Mouse (Mus musculus): Measurements from ENCODE around the gene Rapsn.
"Not testable (repeated sequence)": the region's sequence is repeated elsewhere in the genome, so short reads cannot be mapped to it uniquely, and the experiment has no call there.

Rapsn gene

DNA sequence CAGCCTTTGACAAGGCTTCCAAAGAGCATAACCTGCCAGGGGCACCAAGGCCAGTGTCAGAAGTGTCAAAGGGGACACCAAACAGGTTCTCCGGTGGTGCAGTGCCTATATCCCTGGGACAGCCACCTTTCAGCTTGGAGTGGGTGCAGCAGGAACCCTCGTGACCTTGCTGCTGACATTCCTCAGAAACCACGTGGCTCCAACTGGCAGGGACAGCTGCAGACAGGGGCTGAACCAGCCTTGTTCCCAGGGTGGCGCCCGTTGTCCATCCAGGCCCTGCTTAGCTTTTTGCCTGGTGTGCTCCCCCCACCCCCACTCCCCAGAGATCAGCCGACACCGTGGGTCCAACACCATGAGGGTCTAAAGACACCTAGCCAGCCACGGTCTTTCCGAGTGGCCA, at the start of gene Rapsn:
Gene Rapsn, plus strand, starts transcription at position 236 of the 400 bp plus-strand sequence.
- no peak for DNase-seq (ENCODE audit: low read depth)

- no peak for DNase-seq (ENCODE audit: low read depth)
Measured at GRCm38 (mm10) chr2:90986055-90986454, 49.4 kb upstream of the Rapsn start.

DNA sequence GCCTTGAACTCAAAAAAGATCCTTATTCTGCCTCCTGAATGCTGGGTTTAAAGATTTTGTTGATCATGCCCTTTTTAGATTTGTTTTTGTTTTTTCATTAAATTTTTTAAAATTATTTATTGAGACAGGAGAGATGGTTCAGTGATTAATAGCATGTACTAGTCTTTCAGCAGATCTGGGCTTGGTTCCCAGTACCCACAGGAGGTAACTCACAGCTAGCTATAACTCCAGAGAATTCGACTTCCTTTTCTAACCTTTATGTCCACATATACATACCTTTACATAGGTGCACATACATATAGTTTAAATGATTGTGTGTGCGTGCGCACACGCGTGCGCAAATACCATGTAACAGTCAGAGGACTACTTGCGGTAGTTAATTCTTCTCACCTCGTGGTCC, 26.9 kb upstream of the Rapsn start:
- no peak for DNase-seq (ENCODE audit: low read depth)

DNA sequence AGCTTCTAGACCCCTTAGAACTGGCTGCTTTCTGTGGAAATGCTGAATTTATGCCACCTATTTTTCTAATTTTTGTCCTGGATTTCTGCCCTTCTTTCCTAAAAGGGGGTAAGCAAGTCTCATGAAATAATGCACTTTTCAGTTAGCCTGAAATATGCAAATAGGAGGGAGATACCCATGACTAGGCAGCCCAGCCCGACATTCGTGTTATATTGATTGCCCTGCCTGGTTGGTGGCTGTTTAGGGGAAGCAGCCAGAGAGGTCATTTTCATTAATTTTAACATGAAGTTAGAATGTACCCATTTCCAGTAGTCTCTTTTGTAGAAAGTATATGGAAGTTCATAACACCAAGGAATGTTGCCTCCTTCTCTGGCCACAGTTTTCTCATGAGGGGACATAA, 21.5 kb upstream of the Rapsn start:
- no peak for DNase-seq (ENCODE audit: low read depth)

DNA sequence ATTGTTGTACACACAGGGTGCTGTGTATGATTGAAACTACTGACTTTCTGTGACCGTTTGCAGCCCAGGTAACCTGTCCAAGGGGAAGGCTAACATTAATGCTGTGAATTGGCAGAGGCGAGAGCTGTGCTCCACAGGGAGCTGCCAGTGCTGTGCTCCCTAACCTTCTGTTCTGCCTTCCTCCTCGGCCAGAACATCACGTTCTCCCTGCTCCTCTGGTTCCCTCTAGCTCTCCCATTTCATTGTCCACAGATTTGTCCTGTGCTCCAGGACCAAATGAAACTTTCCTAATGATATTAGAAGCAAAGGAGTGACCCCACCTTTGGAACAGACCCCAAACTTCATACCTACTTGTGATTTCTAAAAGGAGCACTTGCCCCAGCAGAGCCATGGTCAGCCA, 20.0 kb upstream of the Rapsn start:
- DNase-seq (ENCODE audit: low read depth): no peak

GRCm38 (mm10) chr2:91018061-91018788, 17.2 kb upstream of the Rapsn start:
- DNase-seq (ENCODE audit: low read depth): no peak

- no peak for DNase-seq (ENCODE audit: low read depth)
Measured at GRCm38 (mm10) chr2:91019911-91020310, 15.5 kb upstream of the Rapsn start.

- not testable (repeated sequence) for DNase-seq (ENCODE audit: low read depth)
Measured at GRCm38 (mm10) chr2:91022266-91022665, 13.2 kb upstream of the Rapsn start.

- no peak for DNase-seq (ENCODE audit: low read depth)
Measured at GRCm38 (mm10) chr2:91023131-91023530, 12.3 kb upstream of the Rapsn start.

DNA sequence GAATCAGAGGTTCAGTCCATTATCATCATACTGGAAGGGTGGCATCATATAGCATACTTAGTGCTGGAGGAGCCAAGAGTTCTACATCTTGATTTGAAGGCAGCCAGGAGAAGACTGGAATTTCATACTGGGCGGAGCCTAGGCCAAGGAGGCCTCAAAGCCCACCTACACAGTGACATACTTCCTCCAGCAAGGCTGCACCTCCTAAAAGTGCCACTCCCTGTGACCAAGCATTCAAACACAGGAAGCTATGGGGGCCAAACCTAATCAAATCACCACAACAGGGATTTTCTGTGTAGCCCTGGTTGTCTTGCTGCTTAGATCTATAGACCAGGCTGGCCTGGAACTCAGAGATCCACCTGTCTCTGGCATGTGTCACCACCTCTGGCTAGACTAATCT, 11.5 kb upstream of the Rapsn start:
- no peak for DNase-seq (ENCODE audit: low read depth)

DNA sequence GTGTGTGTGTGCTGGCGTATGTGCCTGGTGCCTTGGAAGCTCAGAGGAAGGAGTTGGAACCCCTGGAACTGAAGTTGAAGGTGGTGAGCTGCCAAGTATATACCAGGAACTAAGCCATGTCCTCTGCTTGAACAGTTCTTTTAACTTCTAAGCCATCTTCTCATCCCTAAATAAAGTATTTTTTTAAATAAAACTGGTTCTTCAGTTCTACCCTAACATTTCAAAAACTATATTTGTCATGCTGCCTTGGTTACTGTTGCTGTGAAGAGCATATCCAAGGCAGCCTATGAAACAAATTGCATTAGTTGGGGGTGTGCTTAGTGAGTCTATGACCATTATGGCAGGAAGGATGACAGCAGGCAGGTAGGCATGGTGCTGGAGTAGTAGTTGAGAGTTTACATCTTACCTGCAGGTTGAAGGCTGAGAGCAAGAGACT, 10.3 kb upstream of the Rapsn start:
- no peak for DNase-seq (ENCODE audit: low read depth)

- DNase-seq (ENCODE audit: low read depth): no peak
Measured at GRCm38 (mm10) chr2:91026491-91026890, 8.9 kb upstream of the Rapsn start.

- DNase-seq (ENCODE audit: low read depth): no peak
Measured at GRCm38 (mm10) chr2:91027391-91028214, 7.8 kb upstream of the Rapsn start.

DNA sequence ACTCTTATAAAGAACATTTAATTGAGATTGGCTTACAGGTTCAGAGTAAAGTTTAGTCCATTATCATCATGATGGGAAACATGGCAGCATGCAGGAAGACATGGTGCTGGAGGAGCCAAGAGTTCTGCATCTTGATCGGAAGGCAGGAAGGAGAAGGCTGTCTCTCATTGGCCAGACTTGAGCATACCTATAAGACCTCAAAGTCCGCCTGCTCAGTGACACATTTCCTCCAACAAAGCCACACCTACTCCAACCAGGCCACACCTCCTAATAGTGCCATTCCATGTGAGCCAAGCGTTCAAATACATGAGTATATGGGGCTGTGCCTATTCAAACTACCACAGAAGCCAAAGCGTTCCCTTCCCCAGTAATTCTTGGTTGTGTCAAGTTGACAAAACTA, 4.2 kb upstream of the Rapsn start:
- no peak for DNase-seq (ENCODE audit: low read depth)

DNA sequence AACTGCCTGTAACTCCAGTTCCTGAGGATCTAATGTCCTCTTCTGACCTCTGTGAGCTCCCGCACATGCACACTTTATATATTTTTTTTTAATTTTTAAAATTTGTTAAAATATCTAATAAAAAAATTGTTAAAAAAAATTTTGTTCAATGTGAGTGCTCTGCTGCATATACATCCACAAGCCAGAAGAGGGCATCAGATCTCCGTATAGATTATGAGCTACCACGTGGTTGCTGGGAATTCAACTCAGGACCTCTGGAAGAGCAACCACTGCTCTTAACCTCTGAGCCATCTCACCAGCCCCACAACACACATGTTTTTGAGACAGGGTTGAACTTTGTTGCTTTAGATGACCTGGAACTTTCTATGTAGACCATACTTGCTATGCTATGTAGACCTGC, 2.4 kb upstream of the Rapsn start:
- peak; percentile 74 for DNase-seq (ENCODE audit: low read depth)

GRCm38 (mm10) chr2:91041786-91042185, 6.4 kb downstream of the Rapsn start:
- DNase-seq (ENCODE audit: low read depth): no peak

DNA sequence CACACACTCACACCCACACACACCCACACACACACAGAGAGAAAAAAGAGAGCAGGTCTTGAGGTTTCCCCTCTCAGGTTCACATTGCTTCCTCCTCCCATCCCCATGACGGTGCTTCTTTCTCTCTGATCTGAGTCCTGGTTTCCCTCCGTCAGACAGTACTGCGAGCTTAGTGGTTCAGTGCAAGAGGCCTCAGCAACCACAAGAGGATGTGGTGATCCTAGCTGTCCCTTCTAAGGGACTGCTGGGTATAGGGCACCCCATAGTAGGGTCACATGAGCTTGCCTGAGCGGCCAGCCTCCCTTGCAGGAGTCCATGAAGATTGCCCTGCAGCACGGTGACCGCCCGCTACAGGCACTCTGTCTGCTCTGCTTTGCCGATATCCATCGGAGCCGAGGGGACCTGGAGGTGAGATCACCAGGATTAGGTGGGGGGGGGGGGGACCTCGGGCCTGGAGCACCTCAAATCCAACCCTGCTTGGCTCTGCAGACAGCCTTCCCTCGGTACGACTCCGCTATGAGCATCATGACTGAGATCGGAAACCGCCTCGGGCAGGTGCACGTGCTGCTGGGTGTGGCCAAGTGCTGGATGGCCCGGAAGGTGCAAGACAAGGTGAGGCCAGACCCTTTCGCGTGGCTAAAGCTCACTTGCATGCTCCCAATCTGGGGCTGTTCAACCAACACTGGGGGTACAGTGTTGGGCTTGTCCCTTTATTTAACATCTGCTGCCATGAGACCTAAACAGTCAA, 7.4 kb downstream of the Rapsn start:
- DNase-seq (ENCODE audit: low read depth): peak; percentile 90

DNA sequence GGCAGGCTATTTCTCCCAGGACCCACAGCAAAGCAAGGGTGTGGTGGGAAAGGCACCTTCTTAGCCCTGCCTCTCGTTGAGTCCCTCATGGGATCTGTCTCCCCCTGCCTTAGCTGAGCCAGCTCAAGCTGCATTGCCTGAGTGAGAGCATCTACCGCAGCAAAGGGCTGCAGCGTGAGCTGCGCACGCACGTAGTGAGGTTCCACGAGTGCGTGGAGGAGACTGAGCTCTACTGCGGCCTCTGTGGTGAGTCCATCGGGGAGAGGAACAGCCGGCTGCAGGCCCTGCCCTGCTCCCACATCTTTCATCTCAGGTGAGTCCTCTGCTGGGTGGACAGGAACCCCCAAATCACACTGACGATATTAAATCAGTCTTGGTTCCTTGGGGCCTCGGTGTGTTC, 9.3 kb downstream of the Rapsn start:
- no peak for DNase-seq (ENCODE audit: low read depth)

DNA sequence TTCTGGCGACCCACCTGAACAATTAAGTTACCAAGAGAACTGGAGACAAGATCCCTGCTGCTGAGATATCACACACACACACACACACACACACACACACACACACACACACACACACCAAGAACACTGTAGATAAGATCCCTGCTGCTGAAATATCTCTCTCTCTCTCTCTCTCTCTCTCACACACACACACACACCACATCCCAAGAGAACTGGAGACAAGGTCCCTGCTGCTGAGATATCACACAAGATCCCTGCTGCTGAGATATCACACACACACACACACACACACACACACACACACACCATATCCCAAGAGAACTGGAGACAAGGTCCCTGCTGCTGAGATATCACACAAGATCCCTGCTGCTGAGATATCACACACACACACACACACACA, 10.4 kb downstream of the Rapsn start:
- not testable (repeated sequence) for DNase-seq (ENCODE audit: low read depth)

GRCm38 (mm10) chr2:91047359-91047758, 11.9 kb downstream of the Rapsn start:
- DNase-seq (ENCODE audit: low read depth): no peak

DNA sequence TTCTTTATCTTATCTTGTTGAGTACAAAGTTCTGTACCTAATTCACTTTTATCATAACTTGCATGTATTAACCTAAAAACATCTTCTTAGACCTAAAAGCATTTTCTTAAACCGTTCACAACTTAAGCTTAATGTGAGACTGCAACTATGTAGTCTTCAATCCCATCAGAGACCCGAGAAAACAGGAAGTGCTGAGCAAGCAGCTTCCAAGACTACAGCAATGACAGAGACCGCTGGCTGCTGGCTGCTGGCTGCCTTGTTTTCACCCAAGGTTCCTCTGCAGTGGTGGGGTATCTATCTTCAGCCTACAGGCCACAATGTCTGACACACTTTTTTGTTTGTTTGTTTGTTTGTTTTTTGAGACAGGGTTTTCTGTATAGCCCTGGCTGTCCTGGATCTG, 16.5 kb downstream of the Rapsn start:
- peak; percentile 40 for DNase-seq (ENCODE audit: low read depth)

GRCm38 (mm10) chr2:91052752-91053151, 17.3 kb downstream of the Rapsn start:
- peak; percentile 75 for DNase-seq (ENCODE audit: low read depth)
